Mouse (Mus musculus): ENCODE measurements around the gene Hist1h2bk.
"Not testable (repeated sequence)": the region's sequence is repeated elsewhere in the genome, so short reads cannot be mapped to it uniquely, and the experiment has no call there.

The Hist1h2bk gene

DNA sequence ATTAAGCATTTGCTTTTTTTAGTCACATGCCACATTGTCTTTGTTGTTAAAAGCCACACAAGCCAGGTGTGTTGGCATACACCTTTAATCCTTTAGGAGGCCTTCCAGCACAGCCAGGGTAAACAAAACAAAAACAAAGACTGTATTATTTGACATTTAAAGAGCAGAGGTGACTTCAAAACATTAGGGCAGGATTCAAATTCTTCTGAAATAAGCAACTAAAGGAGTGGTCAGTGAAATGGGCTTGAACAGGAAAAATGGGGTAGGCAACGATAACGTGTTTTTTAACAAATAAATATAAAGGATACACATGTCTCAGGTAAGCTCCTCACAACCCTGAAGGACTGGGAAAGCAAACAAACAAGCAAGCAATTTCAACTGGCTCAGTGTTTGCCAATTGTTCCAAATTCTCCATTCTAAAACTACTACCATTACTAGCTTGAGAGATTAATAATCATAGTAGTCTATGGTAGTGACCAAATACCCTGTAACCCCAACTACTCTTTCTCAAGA lies 4.3 kb downstream of the Hist1h2bk start:
- DNase-seq (ENCODE audit: low read depth, low spot score) = no peak

DNA sequence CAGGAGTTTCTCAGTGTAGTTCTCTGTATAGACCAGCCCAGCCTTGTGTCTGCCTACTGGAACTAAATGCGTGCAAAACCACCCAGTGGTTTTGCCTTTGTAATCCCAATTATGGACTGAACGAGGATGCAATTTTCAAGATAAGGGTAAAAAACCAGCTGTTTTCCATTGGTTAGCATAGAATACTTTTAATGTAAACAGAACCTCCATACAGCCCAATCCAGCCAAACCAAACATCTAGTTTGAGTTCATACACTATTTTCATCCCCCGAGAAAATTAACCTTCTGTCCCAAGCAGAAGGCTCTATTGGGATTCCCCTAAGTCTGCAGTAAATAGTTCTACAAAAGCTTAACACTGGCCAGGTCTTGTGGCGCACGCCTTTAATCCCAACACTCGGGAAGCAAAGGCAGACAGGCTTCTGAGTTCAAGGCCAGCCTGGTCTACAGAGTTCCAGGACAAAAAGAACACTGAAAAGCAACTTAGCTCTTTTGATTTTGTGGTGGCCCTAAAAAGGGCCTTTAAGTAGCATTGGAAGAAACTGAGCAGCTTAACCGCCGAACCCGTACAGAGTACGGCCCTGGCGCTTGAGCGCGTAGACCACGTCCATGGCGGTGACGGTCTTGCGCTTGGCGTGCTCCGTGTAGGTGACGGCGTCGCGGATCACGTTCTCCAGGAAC lies 4.9 kb downstream of the Hist1h2bk start:
- DNase-seq (ENCODE audit: low read depth, low spot score) = peak; percentile 84

DNA sequence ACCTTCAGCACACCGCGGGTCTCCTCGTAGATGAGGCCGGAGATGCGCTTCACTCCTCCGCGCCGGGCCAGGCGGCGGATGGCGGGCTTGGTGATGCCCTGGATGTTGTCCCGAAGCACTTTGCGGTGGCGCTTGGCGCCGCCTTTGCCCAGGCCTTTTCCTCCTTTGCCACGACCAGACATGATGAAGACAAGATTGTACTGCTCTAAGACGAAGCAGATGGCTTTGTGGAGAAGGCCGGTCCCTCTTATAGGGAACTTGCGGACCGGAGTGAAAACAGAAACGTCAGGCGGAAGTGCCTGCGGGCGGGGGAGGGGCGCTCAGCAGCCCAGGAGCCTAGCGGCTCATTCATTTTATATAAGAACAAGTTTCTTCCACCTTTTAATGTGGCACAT lies 5.5 kb downstream of the Hist1h2bk start, which contains the start of gene Hist1h4i:
Gene Hist1h4i (minus strand): TSS at position 221 of the 395 bp plus-strand sequence.
- DNase-seq (ENCODE audit: low read depth, low spot score) = peak; percentile 96

DNA sequence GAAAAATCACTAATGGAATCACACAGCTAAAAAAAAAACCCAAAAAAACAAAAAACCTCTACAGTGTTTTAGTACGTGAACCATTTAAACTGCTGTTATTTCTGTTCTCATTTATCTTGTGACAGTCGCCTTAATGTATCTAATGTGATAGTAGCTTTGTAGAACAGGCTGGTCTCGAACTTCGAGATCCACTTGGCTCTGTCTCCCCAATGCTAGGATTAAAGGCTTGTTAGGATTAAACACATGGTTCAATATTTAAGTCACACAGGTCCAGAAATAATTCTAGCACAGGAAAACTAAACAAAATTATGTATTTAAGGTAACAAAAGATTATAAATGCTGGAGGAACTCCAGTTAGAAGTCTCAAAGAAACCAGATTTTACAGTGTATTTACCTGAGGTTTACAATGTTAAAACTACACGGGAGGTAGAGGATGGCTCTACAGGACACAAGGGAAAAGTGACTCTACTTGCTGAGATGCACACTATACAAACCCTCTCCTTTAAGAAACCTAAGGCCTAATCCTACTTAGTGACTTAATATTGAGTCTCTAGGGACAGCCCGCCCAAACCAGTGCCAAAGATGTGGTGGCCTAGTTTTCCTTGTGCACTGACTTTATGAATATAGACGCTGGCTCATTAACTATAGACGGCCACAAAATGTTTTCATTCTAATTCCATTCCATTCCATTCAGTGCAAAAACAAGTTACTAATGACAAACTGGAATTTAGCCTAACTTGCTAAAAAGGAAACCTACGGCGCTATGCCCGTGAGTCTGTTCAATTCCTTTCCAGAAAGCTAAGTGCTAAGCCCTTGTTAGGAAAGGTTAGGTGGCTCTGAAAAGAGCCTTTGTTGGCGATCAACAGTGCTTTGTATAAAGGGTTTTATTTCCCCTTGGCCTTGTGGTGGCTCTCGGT lies 6.2 kb downstream of the Hist1h2bk start:
- peak; percentile 66 for DNase-seq (ENCODE audit: low read depth, low spot score)

DNA sequence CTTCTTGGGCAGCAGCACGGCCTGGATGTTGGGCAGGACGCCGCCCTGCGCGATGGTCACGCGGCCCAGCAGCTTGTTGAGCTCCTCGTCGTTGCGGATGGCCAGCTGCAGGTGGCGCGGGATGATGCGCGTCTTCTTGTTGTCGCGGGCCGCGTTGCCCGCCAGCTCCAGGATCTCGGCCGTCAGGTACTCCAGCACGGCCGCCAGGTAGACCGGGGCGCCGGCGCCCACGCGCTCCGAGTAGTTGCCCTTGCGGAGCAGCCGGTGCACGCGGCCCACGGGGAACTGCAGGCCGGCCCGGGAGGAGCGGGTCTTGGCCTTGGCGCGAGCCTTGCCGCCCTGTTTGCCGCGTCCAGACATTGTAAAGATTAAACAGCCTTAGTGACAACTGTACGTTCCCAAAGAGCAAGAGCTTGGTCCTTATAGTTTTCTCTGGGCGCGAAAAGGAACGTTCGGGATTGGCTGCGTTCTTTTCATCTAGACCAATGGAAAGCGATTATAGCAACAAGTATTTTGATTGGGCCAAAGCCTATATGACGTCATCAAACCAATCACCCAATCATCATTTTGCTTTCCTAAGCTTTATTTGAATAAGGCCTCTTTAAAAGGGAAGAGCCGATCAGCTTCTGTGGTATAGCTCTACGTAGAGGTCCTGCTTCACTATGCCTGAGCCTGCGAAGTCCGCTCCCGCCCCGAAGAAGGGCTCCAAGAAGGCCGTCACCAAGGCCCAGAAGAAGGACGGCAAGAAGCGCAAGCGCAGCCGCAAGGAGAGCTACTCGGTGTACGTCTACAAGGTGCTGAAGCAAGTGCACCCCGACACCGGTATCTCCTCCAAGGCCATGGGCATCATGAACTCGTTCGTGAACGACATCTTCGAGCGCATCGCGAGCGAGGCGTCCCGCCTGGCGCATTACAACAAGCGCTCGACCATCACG lies 7.2 kb downstream of the Hist1h2bk start, which contains the start of the genes Hist1h2ag and Hist1h2bj:
Gene Hist1h2ag (minus strand): TSS at position 377 of the 935 bp plus-strand sequence.
Gene Hist1h2bj (plus strand): TSS at position 647 of the 935 bp plus-strand sequence.
- peak; percentile 100 for DNase-seq (ENCODE audit: low read depth, low spot score)

DNA sequence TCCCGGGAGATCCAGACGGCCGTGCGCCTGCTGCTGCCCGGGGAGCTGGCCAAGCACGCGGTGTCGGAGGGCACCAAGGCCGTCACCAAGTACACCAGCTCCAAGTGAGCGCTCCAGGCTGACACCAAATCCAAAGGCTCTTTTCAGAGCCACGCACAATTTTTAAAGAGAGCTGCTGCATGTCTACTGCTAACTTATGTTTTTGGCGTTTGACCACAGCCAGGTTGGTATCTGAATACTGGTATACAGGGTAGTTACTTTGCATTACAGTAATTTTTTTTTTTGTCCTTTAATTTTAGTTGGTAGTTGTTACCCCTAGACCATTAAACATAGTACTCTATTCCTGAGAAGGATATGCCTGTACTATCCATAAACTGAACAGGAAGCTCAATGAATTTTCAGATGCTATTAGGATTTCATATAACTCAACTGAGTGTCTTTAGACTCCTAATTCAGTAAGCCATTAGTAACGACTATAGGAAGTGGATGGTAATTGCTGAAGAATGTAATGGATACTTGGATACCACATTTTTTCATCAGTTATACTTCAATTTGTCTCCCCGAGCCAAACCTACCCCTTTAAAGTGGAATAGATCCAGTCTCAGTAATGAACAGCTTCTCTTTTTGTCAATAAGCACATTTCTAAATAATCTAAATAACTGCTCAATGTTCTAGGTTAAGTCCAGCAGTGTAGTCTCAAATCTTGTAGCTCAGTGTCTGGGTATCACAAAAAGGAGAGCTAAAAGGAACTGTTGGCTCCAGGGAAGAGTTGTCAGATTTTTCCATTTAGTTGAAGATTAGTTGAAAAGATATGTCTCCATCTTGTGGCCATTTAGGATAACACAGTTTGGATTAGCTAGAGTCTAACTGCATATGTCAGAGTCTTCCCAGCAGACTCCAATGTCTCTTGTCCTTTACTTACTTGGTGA lies 8.1 kb downstream of the Hist1h2bk start:
- peak; percentile 88 for DNase-seq (ENCODE audit: low read depth, low spot score)

DNA sequence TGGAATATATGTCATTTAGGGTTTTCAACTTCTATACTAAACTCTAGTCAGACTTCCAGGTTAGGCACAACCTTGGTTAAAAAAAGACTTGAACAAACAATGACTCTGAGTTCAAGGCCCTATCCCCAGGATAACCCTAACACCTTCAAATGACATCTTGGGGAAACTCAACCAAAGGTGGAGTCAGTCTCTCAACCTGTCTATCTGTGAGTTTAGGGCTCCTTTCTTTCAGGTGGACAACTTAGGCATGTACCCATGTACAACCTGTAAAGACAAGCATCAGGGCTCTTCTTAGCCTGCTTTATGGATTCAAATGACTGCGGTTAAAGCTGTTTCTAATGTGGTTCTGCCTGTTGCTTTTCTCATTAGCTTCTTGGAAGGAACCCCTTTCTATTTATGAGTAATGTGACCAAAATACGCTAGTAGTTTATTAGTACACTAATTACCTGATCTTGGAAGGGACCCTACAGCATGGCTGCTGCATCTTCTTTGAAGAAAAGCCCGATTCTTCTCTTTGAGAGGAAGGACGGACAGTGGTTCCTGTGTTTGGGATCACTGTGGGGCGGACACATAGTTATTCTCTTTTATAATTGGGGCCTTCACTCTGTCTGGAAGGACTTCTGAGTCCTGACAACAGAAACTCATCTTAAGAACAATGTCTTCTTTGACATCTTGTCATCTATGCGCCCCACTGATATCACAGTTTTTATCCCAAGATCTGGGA lies 8.9 kb downstream of the Hist1h2bk start:
- no peak for DNase-seq (ENCODE audit: low read depth, low spot score)

DNA sequence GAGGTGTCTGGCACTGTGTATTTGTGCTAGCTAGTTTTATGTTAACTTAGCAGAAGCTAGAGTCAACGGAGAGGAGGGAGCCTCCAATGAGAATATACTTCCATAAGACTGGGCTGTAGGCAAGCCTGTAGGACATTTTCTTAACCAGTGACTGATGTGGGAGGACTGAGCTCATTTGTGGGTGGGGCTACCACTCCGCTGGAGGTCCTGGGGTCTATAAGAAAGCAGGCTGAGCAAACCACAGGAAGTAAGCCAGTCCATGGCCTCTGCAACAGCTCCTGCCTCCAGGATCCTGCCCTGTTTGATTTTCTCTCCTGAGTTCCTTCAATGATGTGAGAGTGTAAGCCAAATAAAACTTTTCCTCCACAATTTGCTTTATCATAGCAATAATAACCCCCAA lies 9.6 kb downstream of the Hist1h2bk start:
- no peak for DNase-seq (ENCODE audit: low read depth, low spot score)

DNA sequence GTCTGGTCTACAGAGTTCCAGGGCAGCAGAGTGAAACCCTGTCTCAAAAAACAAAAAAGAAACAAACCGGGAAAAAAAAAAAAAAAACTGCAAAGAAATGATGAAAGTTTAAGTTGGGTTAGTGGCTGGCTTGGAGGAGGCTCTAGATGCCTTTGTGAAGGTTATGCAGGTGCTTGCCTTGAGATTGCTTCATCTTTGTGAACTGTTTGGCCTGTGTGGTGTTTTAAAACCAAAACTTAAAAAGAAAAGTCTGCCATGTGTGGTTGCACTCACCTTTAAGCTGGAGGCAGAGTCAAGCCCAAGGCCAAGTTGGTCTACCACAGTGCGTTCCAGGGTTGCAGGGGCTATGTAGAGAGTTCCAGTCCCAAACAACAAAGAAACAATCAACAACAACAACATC lies 13.4 kb downstream of the Hist1h2bk start:
- no peak for DNase-seq (ENCODE audit: low read depth, low spot score)

DNA sequence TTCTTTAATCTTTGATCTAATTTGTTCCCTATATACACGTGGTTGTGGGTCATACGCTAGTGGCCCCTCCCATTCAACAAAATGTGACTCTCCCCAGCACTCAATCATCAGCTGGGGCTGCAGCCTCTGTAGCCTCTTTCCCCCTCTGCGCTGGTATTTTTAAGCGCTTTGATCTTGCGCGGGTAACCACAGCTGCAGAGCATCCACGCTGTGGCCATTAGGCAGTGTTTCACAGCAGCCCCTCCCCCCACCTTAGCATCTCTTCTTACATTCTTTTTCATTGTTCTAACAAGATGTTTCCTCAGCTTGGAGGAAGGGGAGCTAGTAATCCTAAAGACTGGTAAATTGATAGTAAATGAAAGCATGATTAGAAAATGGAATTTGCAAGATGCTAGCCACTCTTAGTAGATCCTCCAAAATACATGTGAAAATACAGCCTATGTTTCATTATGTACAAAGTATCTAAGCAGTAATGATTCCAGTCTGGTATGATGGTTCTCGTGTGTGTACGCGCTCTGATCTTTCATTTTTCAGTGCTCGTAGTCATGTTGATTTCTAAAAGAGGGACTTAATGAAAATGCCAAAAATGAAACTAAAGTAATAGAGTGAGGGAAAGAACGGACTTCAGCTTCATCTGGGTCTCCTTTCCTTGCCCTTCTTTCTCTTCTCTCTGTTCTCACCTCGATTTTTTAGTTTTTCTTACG lies 14.2 kb downstream of the Hist1h2bk start:
- peak; percentile 94 for DNase-seq (ENCODE audit: low read depth, low spot score)

DNA sequence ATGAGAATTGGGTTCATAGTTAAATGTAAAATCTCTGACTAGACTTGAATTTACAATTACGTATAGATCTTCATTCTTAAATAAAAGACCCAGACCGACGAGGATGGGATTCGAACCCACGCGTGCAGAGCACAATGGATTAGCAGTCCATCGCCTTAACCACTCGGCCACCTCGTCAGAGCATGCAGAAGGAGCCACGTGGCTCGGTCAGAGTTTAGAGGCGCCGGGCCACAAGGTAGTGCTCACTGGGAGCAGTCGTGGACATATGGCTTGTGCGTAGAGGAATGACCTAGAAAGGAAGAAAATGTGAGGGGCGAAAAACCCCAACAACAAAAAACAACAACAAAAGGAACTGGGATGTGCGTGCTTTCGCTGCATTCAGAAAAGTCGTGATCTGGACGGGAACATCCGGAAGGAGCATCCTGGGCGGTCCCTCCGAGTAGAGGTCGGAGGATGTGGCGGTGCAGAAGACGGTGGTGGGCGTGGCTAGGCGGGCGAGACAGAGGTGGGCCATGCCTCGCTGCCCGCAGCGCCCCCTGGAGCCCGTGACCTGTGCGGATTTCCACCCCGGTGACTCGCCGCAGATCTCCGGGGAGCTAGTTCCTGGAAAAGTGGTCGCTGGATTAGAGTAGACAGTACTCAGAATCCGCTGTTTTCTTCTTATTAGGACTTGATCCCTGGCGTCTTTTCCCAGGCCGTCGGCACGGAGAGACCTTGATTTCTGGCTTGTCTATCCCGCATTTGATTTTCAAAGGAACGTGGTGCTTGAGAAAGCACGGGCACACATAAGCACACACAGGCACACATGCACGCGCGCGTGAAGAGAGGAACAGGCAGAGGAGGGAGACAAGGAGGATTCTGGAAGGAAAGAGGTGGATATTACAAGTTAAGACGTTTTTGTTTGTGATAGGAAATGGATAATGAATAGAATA lies 15.2 kb downstream of the Hist1h2bk start:
- DNase-seq (ENCODE audit: low read depth, low spot score) = peak; percentile 97

DNA sequence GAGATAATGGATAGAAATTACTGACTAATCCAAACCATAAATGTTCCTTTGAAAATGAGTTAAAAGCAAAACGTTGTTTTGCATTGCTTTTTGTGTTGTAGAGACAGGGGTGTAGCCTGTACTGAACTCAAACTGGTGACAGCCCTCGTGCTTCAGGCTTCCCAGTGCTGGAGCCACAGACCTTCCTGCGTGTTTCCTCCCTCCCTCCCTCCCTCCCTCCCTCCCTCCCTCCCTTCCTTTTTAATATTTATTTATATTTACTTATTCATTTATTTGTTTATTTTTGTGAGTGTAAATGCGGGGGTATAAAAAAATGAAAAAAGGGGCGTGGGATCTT lies 15.8 kb downstream of the Hist1h2bk start:
- no peak for DNase-seq (ENCODE audit: low read depth, low spot score)

DNA sequence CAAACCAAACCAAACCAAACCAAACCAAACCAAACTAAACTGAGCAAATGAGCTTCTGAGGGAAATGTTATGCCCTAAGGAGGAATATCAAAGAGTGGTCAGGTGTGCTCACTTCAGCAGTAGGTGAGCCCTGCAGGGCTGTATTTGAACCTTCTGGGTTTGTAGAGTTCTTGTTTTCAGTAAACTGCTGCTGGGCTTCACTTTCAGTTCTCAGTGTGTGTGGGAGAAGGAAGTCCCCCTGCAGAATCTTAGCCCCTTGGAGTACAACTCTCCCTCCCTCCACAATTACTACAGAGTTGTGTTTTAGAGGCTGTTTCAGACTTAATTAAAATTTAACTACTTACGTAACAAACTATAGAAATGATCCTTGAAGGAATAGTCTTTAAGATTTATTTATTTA lies 18.1 kb downstream of the Hist1h2bk start:
- DNase-seq (ENCODE audit: low read depth, low spot score) = no peak

DNA sequence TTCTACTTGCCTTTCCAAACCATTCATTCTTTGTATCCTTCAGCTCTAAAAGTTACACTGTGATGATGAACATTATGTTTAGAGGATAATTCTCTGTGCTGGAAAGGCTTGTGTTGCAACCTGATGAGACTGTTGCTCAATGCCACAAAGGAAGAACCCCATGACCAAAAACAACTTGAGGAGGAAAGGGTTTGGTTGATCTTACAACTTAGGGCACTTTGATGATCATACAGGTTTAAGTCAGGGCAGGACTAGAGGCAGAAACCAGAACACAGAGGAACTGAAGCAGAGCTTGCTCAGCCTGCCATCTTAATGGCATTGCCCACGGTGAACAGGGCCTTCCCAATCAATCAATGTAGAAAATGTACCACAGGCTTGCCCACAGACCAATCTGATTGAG lies 25.8 kb downstream of the Hist1h2bk start:
- no peak for DNase-seq (ENCODE audit: low read depth, low spot score)

DNA sequence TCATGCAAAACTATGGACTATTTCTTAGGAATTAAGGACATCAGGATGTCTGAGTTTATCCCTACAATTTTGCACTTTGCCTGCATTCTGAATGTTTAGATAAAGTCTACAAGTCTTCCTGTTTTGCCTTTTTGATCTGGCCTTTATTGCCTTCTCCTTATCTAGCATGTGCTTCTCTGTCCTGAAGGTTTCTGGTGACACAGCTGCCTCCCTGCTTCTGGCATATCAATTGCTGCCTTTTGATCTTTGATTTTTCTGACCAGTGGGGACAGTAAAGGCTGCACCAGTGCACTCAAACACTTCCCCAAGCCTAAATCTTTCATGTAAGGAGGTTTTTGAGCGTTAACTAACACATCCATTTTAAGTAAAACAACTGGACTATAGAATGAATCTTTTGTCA lies 27.8 kb downstream of the Hist1h2bk start:
- no peak for DNase-seq (ENCODE audit: low read depth, low spot score)

DNA sequence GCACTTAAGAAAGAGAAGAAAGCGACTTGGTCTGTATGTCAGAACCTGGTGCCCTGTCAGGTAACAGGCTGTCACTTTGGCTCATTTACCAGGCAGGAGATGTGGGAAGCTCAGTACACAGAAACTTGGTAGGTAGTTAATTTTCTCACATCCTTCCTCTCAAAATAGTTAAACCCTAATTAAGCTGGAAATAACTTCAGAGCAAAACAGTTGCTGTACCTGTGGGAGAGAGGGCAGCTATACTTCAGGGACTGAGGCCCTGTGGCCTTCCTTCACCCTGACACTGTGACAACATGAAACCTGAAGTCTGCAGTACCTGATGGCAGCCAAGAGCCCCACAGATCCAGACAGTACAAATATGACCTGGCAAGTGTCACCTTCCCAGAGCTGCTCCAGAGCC lies 48.5 kb downstream of the Hist1h2bk start, which contains the start of gene Vmn1r188:
Gene Vmn1r188 (plus strand): TSS at position 301 of the 400 bp plus-strand sequence.
- not testable (repeated sequence) for DNase-seq (ENCODE audit: low read depth, low spot score)

Measured in R1 (cell line).